Mouse (Mus musculus) CH12.LX (cell line): Measurements from ENCODE around the gene Chrnd.

ENCODE experiments used
- POLR2A ChIP-seq: IDR thresholded peaks from 2 replicates; pipeline ENCODE4 v1.6.1; 2011; ENCODE audit warnings: low read depth, mild to moderate bottlenecking, improper control_type of control experiment, low read length
- ZNF384 ChIP-seq: IDR thresholded peaks from 2 replicates; pipeline ENCODE4 v1.6.1; 2012; ENCODE audit warnings: low read depth, low read length, improper control_type of control experiment, inconsistent platforms

- no peak for TF ChIP-seq POLR2A
- no peak for TF ChIP-seq ZNF384
Measured at GRCm38 (mm10) chr1:87190429-87190828, at the start of gene Chrnd.
